Mouse (Mus musculus) heart, embryonic 12.5 days (tissue): ENCODE measurements around the gene Dyrk1a. TPM values are rescaled to one million over a fixed set of nuclear protein-coding genes. Genes with fewer than 3 reads are reported as not detected.
"Not testable (repeated sequence)": the region's sequence is repeated elsewhere in the genome, so short reads cannot be mapped to it uniquely, and the experiment has no call there.

Source experiments
- ATAC-seq: fragments of 200-750 bp; cut with Nextera tagmentation; 2 replicates; pipeline ENCODE4 v1.8.0; 2017; ENCODE audit warnings: moderate TSS enrichment, moderate library complexity; ENCODE audit not compliant: insufficient number of reproducible peaks, low FRiP score
- H3K27ac ChIP-seq: fragments of 300-500 bp; sonication (generic); 2 replicates; pipeline ENCODE4 v1.5.1; 2016; ENCODE audit warnings: mild to moderate bottlenecking, moderate library complexity; ENCODE audit not compliant: poor library complexity, severe bottlenecking
- H3K27me3 ChIP-seq: fragments of 300-500 bp; sonication (generic); replicated peaks from 2 replicates; pipeline ENCODE4 v1.6.1; 2016; ENCODE audit warnings: mild to moderate bottlenecking, moderate library complexity
- H3K36me3 ChIP-seq: fragments of 300-500 bp; sonication (generic); 2 replicates; pipeline ENCODE4 v1.6.1; 2016; ENCODE audit warnings: mild to moderate bottlenecking, moderate library complexity
- H3K4me1 ChIP-seq: fragments of 300-500 bp; sonication (generic); replicated peaks from 2 replicates; pipeline ENCODE4 v1.6.1; 2016; ENCODE audit warnings: mild to moderate bottlenecking
- H3K4me2 ChIP-seq: fragments of 300-500 bp; sonication (generic); 2 replicates; pipeline ENCODE4 v1.6.1; 2016; ENCODE audit warnings: mild to moderate bottlenecking, moderate library complexity
- H3K4me3 ChIP-seq: fragments of 300-500 bp; sonication (generic); 2 replicates; pipeline ENCODE4 v1.5.1; 2016; ENCODE audit warnings: mild to moderate bottlenecking
- H3K9ac ChIP-seq: fragments of 300-500 bp; sonication (generic); 2 replicates; pipeline ENCODE4 v1.6.1; 2016; ENCODE audit warnings: mild to moderate bottlenecking, moderate library complexity
- H3K9me3 ChIP-seq: fragments of 300-500 bp; sonication (generic); replicated peaks from 2 replicates; pipeline ENCODE4 v1.6.1; 2016; ENCODE audit warnings: mild to moderate bottlenecking, moderate library complexity
- WGBS: fragments of 180-500 bp; shearing (Covaris S2); methylation state at CpG from one replicate; pipeline ENCODE4 v1.1.7; 2016; 5-methylcytosine and 5-hydroxymethylcytosine counted together
- polyA plus RNA-seq: library from polyadenylated mRNA; unstranded; fragments of >200 nt; fragmentation: Nextera tagmentation; extraction: Ambion mirVana; gene quantifications from 2 replicates; pipeline ENCODE4 v1.2.1, GENCODE M21; 2016

The Dyrk1a gene
- polyA plus RNA-seq, 1 experiment from 2014 or later = 7.9 TPM

GRCm38 (mm10) chr16:94680924-94681323 is 111.1 kb downstream of the Dyrk1a start:
- Histone ChIP-seq H3K9me3 (no peaks in the 10 kb centered on the region), H3K36me3 (peaks cover 46% of the 10 kb centered on the region), H3K4me1 (peaks cover 21% of the 10 kb centered on the region), H3K9ac (no peak overlapping the region), H3K27ac (no peak overlapping the region), H3K4me2 (no peak overlapping the region), H3K4me3 (no peak overlapping the region), H3K27me3 (no peaks in the 10 kb centered on the region)
- ATAC-seq = no peak
- WGBS = 77% methylated on average over 4 of the region's 4 CpGs

- no peaks in the 10 kb centered on the region for H3K27me3 ChIP-seq
- no peak overlapping the region for H3K4me3 ChIP-seq
- peaks cover 21% of the 10 kb centered on the region for H3K4me1 ChIP-seq
- peaks cover 52% of the 10 kb centered on the region for H3K36me3 ChIP-seq
- no peaks in the 10 kb centered on the region for H3K9me3 ChIP-seq
- ATAC-seq = no peak
- no peak overlapping the region for H3K27ac ChIP-seq
- WGBS = 93% methylated on average over 4 of the region's 4 CpGs
- no peak overlapping the region for H3K4me2 ChIP-seq
- H3K9ac ChIP-seq = no peak overlapping the region
Measured at GRCm38 (mm10) chr16:94681760-94682159, 112.0 kb downstream of the Dyrk1a start.

- H3K27ac ChIP-seq = no peak overlapping the region
- H3K4me1 ChIP-seq = peaks cover 18% of the 10 kb centered on the region
- H3K4me2 ChIP-seq = no peak overlapping the region
- WGBS = 84% methylated on average over 4 of the region's 4 CpGs
- no peak overlapping the region for H3K4me3 ChIP-seq
- no peak overlapping the region for H3K9ac ChIP-seq
- H3K36me3 ChIP-seq = peaks cover 59% of the 10 kb centered on the region
- no peak for ATAC-seq
- H3K9me3 ChIP-seq = no peaks in the 10 kb centered on the region
- no peaks in the 10 kb centered on the region for H3K27me3 ChIP-seq
Measured at GRCm38 (mm10) chr16:94683960-94684359, 114.2 kb downstream of the Dyrk1a start.

GRCm38 (mm10) chr16:94693687-94694305 is 124.0 kb downstream of the Dyrk1a start:
- H3K4me3 ChIP-seq = no peak overlapping the region
- H3K27me3 ChIP-seq = no peaks in the 10 kb centered on the region
- no peak overlapping the region for H3K4me2 ChIP-seq
- 84% methylated on average over 4 of the region's 4 CpGs for WGBS
- H3K27ac ChIP-seq = no peak overlapping the region
- no peak for ATAC-seq
- no peak overlapping the region for H3K9ac ChIP-seq
- H3K4me1 ChIP-seq = no peaks in the 10 kb centered on the region
- H3K36me3 ChIP-seq = peaks cover 58% of the 10 kb centered on the region
- no peaks in the 10 kb centered on the region for H3K9me3 ChIP-seq

- no peak for ATAC-seq
- no peak overlapping the region for H3K27ac ChIP-seq
- H3K36me3 ChIP-seq = peaks cover 28% of the 10 kb centered on the region
- no peaks in the 10 kb centered on the region; the same call in 1 of the 2 replicates for H3K4me1 ChIP-seq
- H3K9ac ChIP-seq = no peak overlapping the region
- H3K9me3 ChIP-seq = no peaks in the 10 kb centered on the region
- H3K4me2 ChIP-seq = no peak overlapping the region
- no peaks in the 10 kb centered on the region for H3K27me3 ChIP-seq
- WGBS = 74% methylated on average over 5 of the region's 5 CpGs
- H3K4me3 ChIP-seq = no peak overlapping the region
Measured at GRCm38 (mm10) chr16:94697553-94697952, 127.7 kb downstream of the Dyrk1a start.

GRCm38 (mm10) chr16:94698234-94698633 is 128.4 kb downstream of the Dyrk1a start:
- H3K9me3 ChIP-seq, H3K4me2 ChIP-seq, H3K27ac ChIP-seq, H3K4me1 ChIP-seq, ATAC-seq, H3K4me3 ChIP-seq, H3K9ac ChIP-seq, H3K27me3 ChIP-seq: not testable (repeated sequence)
- 93% methylated on average over 1 of the region's 1 CpGs for WGBS
- peaks cover 22% of the 10 kb centered on the region for H3K36me3 ChIP-seq

GRCm38 (mm10) chr16:94701141-94701540 is 131.3 kb downstream of the Dyrk1a start:
- no peak for ATAC-seq
- 78% methylated on average over 4 of the region's 4 CpGs for WGBS

GRCm38 (mm10) chr16:94701971-94702370 is 132.2 kb downstream of the Dyrk1a start:
- no peak overlapping the region for H3K4me2 ChIP-seq

More at GRCm38 (mm10) chr16:94701141-94701540, 131.3 kb downstream of the Dyrk1a start:
- no peaks in the 10 kb centered on the region for H3K36me3 ChIP-seq
- no peak overlapping the region for H3K4me3 ChIP-seq
- H3K9me3 ChIP-seq = no peaks in the 10 kb centered on the region
- H3K27me3 ChIP-seq = no peaks in the 10 kb centered on the region
- no peaks in the 10 kb centered on the region; the same call in 1 of the 2 replicates for H3K4me1 ChIP-seq
- H3K9ac ChIP-seq = no peak overlapping the region
- no peak overlapping the region for H3K4me2 ChIP-seq
- no peak overlapping the region for H3K27ac ChIP-seq

GRCm38 (mm10) chr16:94713480-94714094 is 143.8 kb downstream of the Dyrk1a start:
- peak overlapping the region; percentile 28 for H3K4me3 ChIP-seq
- peaks cover 7% of the 10 kb centered on the region for H3K4me1 ChIP-seq
- no peaks in the 10 kb centered on the region for H3K27me3 ChIP-seq
- 8% methylated on average over 25 of the region's 25 CpGs for WGBS
- H3K9me3 ChIP-seq = peaks cover 7% of the 10 kb centered on the region; the same call in 1 of the 2 replicates
- H3K4me2 ChIP-seq = peak overlapping the region; percentile 64
- no peaks in the 10 kb centered on the region for H3K36me3 ChIP-seq
- peak; percentile 81 for ATAC-seq
- H3K27ac ChIP-seq = no peak overlapping the region
- peak overlapping the region; percentile 62 for H3K9ac ChIP-seq

More at GRCm38 (mm10) chr16:94701971-94702370, 132.2 kb downstream of the Dyrk1a start:
- Histone ChIP-seq H3K27me3 (no peaks in the 10 kb centered on the region), H3K27ac (no peak overlapping the region), H3K4me1 (no peaks in the 10 kb centered on the region; the same call in 1 of the 2 replicates), H3K9ac (no peak overlapping the region), H3K4me3 (no peak overlapping the region), H3K36me3 (no peaks in the 10 kb centered on the region), H3K9me3 (no peaks in the 10 kb centered on the region)
- ATAC-seq = no peak
- 78% methylated on average over 4 of the region's 4 CpGs for WGBS

GRCm38 (mm10) chr16:94714483-94714882 is 144.7 kb downstream of the Dyrk1a start:
- Histone ChIP-seq H3K36me3 (no peaks in the 10 kb centered on the region), H3K9me3 (peaks cover 7% of the 10 kb centered on the region; the same call in 1 of the 2 replicates), H3K27ac (no peak overlapping the region), H3K4me1 (peaks cover 16% of the 10 kb centered on the region), H3K27me3 (no peaks in the 10 kb centered on the region), H3K9ac (no peak overlapping the region), H3K4me2 (no peak overlapping the region), H3K4me3 (no peak overlapping the region)
- ATAC-seq = no peak
- 63% methylated on average over 14 of the region's 14 CpGs for WGBS

- Histone ChIP-seq H3K4me3 (no peak overlapping the region), H3K36me3 (no peaks in the 10 kb centered on the region), H3K9ac (no peak overlapping the region), H3K9me3 (peaks cover 7% of the 10 kb centered on the region; the same call in 1 of the 2 replicates), H3K4me2 (no peak overlapping the region), H3K4me1 (peaks cover 30% of the 10 kb centered on the region), H3K27me3 (no peaks in the 10 kb centered on the region), H3K27ac (no peak overlapping the region)
- 90% methylated on average over 11 of the region's 11 CpGs for WGBS
- ATAC-seq = no peak
Measured at GRCm38 (mm10) chr16:94717051-94717450, 147.2 kb downstream of the Dyrk1a start.
